Mouse (Mus musculus) lung, adult 2 months (tissue): ENCODE measurements around the gene Edem2. TPM values are rescaled to one million over a fixed set of nuclear protein-coding genes. Genes with fewer than 3 reads are reported as not detected.

ENCODE experiments used
- DNase-seq: peaks from one replicate; pipeline ENCODE4 v3.0.0; 2022
- H3K4me1 ChIP-seq: fragments of 200-500 bp; 2 replicates; pipeline ENCODE4 v1.6.1; 2011; ENCODE audit warnings: low read length; ENCODE audit not compliant: control insufficient read depth, insufficient read depth
- H3K4me3 ChIP-seq: fragments of 200-500 bp; replicated peaks from 2 replicates; pipeline ENCODE3; 2011; ENCODE audit warnings: low read depth, mild to moderate bottlenecking, control low read depth, low read length; ENCODE audit errors: extremely low read depth
- CTCF ChIP-seq: fragments of 200-500 bp; IDR thresholded peaks from 2 replicates; pipeline ENCODE4 v1.5.1; 2011; ENCODE audit warnings: mild to moderate bottlenecking, low read length, control low read depth; ENCODE audit not compliant: insufficient read depth
- POLR2A ChIP-seq: fragments of 200-500 bp; IDR thresholded peaks from 2 replicates; pipeline ENCODE4 v1.6.1; 2011; ENCODE audit warnings: low read depth, mild to moderate bottlenecking, control low read depth, low read length, borderline replicate concordance; ENCODE audit errors: extremely low read depth
- WGBS: fragments of 180-500 bp; shearing (Covaris S2); methylation state at CpG from one replicate; pipeline ENCODE4 v1.1.7; 2018; 5-methylcytosine and 5-hydroxymethylcytosine counted together
- polyA plus RNA-seq: library from polyadenylated mRNA; depleted of rRNA; stranded (reverse); fragments of >200 nt; gene quantifications from 2 replicates; pipeline ENCODE4 v1.2.3, GENCODE M21; 2012; rRNA removed

Edem2 gene
- polyA plus RNA-seq, 1 experiment, result 50.3 TPM

DNA sequence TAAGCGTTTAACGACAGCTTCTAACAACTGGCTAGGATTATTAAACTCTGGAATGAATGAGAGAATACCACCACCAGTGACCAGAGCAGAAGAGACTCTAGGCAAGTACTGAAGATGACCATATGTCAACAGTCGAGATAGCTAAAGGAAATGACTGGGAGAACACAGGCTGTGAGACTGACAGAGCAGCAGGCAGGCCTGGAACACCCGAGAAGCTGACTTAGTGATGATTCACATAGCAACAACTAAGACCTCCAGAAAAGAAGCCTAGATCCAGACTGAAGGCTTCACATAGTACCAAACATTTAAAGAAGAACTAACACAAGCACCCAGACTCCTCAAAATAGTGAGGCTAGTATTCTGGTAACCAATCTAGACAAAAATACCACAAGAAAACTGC lies 54.2 kb downstream of the Edem2 start:
- no peak for TF ChIP-seq CTCF
- no peak for TF ChIP-seq POLR2A
- 40% methylated on average over 4 of the region's 4 CpGs for WGBS
- no peak overlapping the region for H3K4me3 ChIP-seq
- H3K4me1 ChIP-seq, result peaks cover 2% of the 10 kb centered on the region; the same call in 1 of the 2 replicates
- DNase-seq, result no peak

DNA sequence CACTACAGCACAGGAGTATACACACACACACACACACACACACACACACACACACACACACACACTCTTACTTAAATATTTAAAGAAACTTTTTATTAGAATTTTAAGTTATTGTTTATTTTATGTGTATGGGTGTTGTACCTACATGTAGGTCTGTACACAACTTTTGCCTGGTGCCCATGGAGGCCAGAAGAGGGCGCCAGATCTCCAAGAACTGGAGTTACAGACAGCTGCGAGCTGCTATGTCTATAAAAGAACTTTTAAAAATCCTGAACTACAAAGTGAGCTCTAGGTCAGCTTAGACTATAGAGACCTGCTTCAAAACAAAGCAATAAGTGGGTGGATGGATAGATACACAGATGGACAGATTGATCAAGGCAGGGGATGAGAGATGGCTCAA lies 55.7 kb downstream of the Edem2 start:
- H3K4me3 ChIP-seq, result no peak overlapping the region
- DNase-seq, result peak; percentile 61
- no peaks in the 10 kb centered on the region; the same call in 1 of the 2 replicates for H3K4me1 ChIP-seq
- 19% methylated on average over 2 of the region's 2 CpGs for WGBS
- TF ChIP-seq POLR2A, result no peak
- TF ChIP-seq CTCF, result peak; percentile 71

DNA sequence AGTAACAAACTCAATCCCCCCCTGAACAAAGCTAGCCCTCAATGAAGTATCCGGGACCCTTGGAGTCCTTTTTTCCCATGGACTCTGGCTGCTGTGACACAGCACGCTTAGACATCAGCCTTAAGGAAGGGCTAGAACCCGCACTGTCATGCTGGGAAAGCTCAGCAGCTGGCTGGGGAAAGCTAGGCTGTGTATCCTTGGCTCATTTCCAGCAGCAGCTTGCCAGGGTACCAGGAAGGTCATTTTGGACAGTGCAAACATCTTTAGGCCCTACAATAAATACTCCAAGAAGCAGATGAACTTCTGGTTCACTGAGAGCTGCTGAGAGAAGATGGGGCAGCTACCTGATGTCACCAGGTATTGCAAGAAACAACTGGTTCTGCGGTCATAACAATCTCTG lies 58.0 kb downstream of the Edem2 start:
- WGBS, result 71% methylated on average over 4 of the region's 4 CpGs
- Histone ChIP-seq H3K4me1 (no peaks in the 10 kb centered on the region; the same call in 1 of the 2 replicates), H3K4me3 (no peak overlapping the region)
- TF ChIP-seq POLR2A (no peak), CTCF (no peak)
- DNase-seq, result no peak

DNA sequence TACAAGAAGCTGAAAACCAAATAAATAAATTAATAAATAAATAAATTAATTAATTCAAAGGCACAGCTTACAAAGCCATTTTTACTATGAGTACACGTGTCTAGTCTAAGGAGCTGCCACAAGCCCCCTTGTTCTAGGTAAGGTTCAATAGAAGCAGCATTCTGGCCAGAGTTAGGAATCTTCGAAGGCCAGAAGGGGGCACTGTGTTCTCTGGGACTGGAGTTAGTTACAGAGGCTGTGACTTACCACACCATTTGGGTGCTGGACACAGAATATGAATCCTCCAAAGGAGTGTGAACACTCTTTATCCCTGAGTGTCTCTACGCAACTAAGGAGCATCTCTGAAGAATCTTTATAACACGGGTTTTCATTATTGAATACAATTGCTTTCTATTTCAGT lies 60.8 kb downstream of the Edem2 start:
- no peaks in the 10 kb centered on the region for H3K4me1 ChIP-seq
- no peak for DNase-seq
- 89% methylated on average over 4 of the region's 4 CpGs for WGBS
- H3K4me3 ChIP-seq, result no peak overlapping the region
- TF ChIP-seq CTCF, result peak; percentile 34; the same call in 1 of the 2 replicates
- no peak for TF ChIP-seq POLR2A

DNA sequence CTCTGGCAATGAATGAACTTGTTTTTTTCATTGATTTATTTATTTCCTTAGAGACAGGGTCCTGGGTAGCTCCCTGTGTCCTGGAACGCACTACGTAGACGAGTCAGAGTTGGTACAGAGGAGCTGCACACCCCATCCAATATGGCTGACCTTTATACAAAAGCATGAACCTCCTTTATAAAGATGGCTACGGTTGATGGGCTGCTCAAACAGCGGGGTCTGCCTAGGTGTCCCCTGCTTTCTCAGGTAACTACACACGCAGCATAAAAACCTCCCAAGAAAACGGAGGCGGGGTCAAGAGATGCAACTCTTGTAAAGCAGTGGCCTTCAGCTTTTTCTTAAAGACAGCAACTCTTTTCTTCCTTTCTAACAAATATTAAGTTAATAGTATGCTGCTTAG lies 61.4 kb downstream of the Edem2 start:
- no peak overlapping the region for H3K4me3 ChIP-seq
- 94% methylated on average over 8 of the region's 8 CpGs for WGBS
- no peak for DNase-seq
- no peaks in the 10 kb centered on the region for H3K4me1 ChIP-seq
- TF ChIP-seq POLR2A, result no peak

DNA sequence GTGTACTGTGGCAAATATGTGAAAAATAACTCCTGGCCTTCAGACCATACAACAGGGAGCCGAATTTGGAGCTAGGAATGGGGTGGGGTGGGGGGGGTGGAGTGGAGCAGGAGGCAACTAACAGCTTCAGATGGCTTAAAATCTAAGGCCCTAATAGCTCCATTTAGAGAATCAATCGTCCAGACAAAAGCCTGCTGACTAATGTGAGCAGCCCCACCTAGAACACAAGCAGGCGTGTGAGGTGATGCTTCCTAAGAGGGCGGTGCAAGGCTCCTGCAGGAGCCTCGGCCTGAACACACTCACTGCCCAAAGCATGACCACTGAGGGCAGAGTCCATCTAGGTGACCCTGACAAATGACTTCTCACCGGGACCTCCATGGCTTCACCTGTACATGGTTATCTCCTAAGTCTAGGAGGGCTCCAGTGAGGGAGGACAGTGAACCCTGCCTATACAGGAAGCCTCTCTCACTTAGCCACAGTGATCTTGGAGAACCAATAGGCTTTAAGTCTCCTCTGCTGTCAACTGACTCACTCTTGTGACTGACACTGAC lies 65.3 kb downstream of the Edem2 start:
- H3K4me3 ChIP-seq, result no peak overlapping the region
- no peaks in the 10 kb centered on the region for H3K4me1 ChIP-seq
- 82% methylated on average over 6 of the region's 6 CpGs for WGBS
- no peak for DNase-seq
- TF ChIP-seq CTCF, result no peak
- TF ChIP-seq POLR2A, result no peak

DNA sequence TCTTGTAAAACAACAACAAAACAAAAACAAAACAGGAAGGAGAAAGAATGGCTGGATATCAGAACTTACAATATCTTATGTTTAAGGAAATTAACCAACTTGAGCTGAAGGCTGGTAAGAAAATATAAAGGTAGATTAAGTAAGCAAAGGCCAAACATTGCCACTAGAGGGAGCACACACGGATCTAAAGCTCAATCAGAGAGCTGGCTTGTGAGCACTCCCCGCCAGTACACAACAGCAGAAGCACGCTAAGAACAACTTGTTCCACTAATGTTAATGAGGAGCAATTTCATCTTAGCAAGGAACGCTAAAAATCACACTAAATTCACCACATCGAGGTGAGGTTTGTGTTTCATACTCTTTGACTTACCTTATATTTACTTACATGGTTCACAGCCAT lies 66.2 kb downstream of the Edem2 start:
- no peaks in the 10 kb centered on the region for H3K4me1 ChIP-seq
- WGBS, result 15% methylated on average over 5 of the region's 5 CpGs
- no peak for TF ChIP-seq POLR2A
- peak; percentile 61 for TF ChIP-seq CTCF
- H3K4me3 ChIP-seq, result no peak overlapping the region
- DNase-seq, result no peak

DNA sequence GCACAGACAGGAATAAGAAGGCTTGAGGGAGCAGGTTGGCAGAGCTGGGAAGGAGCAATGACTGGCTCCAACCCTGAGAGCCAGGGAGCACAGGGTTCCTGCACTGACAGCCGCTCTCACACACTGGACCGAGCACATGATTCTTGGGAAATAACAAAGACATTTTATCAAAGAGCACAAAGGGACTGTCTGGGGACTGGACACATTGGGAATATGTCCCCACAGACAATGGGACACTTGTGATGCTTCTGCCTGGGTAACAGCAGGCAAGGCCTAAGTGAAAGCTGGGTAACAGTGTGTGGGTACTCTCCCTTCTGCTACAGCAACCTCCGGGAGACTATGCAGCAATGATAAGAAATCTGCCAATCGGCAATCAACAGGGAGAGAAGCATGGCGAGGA lies 66.9 kb downstream of the Edem2 start:
- TF ChIP-seq CTCF, result no peak
- no peak for TF ChIP-seq POLR2A

DNA sequence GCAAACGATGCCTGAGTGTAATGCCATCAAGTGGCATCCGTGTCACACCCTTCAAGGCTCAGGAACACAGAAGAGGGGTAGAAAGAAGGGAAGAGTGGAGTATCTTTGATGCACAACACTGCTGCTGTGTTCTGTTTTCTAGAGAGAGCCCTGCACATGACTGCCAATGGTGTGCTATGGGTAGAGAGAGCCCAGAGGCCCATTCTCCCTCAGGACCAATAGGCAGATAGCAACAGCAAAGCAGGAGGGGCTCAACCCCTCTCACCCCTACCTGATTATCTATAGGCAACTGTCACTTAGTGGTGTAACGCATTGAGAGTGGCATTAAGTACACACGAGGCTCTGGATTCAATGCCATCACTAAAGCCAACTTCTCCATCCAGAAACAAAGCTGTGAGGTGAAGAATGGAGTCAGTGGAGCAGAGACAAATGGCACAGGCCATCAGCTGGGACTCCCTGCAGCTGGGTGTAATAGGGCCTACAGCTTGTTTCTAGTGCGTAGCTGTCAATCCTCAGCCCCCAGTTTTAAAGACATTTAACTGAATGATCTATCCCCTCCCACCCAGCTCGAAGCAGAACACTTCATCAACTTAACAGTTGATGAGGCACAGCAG lies 73.4 kb downstream of the Edem2 start:
- 90% methylated on average over 6 of the region's 6 CpGs for WGBS
- Histone ChIP-seq H3K4me1 (no peaks in the 10 kb centered on the region), H3K4me3 (no peak overlapping the region)
- TF ChIP-seq POLR2A (no peak), CTCF (no peak)
- no peak for DNase-seq

More for the DNA sequence above, 66.9 kb downstream of the Edem2 start:
- WGBS, result 93% methylated on average over 5 of the region's 5 CpGs
- DNase-seq, result no peak
- Histone ChIP-seq H3K4me3 (no peak overlapping the region), H3K4me1 (no peaks in the 10 kb centered on the region)

DNA sequence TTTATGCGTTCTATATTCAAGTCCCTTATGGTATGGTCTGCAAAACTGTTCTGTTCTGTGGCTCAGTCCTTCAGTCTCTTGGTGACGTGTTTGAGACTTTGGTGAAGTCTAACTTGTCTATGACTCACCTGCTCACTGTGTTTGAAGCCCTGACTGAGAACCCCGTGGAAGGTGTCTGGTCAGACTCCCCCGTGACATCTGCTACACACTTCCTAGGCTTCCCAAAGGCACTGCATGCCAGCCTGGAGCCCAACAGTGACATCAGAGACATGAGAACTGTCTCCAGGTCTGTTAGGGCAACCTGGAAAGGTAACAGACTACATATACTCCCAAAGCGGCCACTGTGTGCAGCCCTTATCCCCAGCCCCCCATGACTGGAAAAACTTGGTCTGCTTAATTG lies 76.7 kb downstream of the Edem2 start:
- 93% methylated on average over 5 of the region's 5 CpGs for WGBS
- Histone ChIP-seq H3K4me3 (no peak overlapping the region), H3K4me1 (no peaks in the 10 kb centered on the region)
- DNase-seq, result no peak
- TF ChIP-seq POLR2A (no peak), CTCF (no peak)

Other genes starting within 250 kb of the Edem2 start
- gene Acss2, start 211.5 kb downstream of the Edem2 start, polyA plus RNA-seq, result 29.7 and 52.6 TPM in 2 replicates
- gene Ggt7, start 211.2 kb downstream of the Edem2 start, polyA plus RNA-seq, result 8.0 and 8.3 TPM in 2 replicates
- gene Gss, start 136.7 kb downstream of the Edem2 start, polyA plus RNA-seq, result 32.7 and 35.4 TPM in 2 replicates
- 0.07 TPM in 1 of 2 replicates, not detected in the other for gene Myh7b, start 118.3 kb downstream of the Edem2 start, polyA plus RNA-seq
- 140 and 145 TPM in 2 replicates for gene Trpc4ap, start 37.1 kb downstream of the Edem2 start, polyA plus RNA-seq
- not detected in 2 replicates for gene Gm17581, start 6.4 kb upstream of the Edem2 start, polyA plus RNA-seq
- 3.2 and 4.5 TPM in 2 replicates for gene Procr, start 21.6 kb upstream of the Edem2 start, polyA plus RNA-seq
- gene Mmp24, start 45.9 kb upstream of the Edem2 start, polyA plus RNA-seq, result 0.03 and 0.06 TPM in 2 replicates
- gene BC029722, start 90.0 kb upstream of the Edem2 start, polyA plus RNA-seq, result 57.4 and 65.1 TPM in 2 replicates
- gene Eif6, start 97.5 kb upstream of the Edem2 start, polyA plus RNA-seq, result 85.1 and 112 TPM in 2 replicates
- gene Fam83c, start 105.4 kb upstream of the Edem2 start, polyA plus RNA-seq, result 0.03 and 2.1 TPM in 2 replicates
- 13.5 and 24.0 TPM in 2 replicates for gene Uqcc1, start 200.8 kb upstream of the Edem2 start, polyA plus RNA-seq
- gene Gm15557, start 211.3 kb upstream of the Edem2 start, polyA plus RNA-seq, result not detected in 2 replicates
- 0.37 and 0.59 TPM in 2 replicates for gene Gdf5, start 215.9 kb upstream of the Edem2 start, polyA plus RNA-seq
- 7.1 and 9.1 TPM in 2 replicates for gene Cep250, start 227.0 kb upstream of the Edem2 start, polyA plus RNA-seq